In genomic region chr10:117021020-117021754, GRCm38 (mm10) we compare ENCODE assay signal across 11 mouse cellular contexts. TPM values are rescaled to one million over a fixed set of nuclear protein-coding genes. Genes with fewer than 3 reads are reported as not detected.
A peak's percentile ranks its signal among the peaks of the same experiment; 100 is the strongest.
DNase-seq lines count a peak whose midpoint lies in the region; ATAC-seq and TF ChIP-seq lines count a peak whose summit lies in the region.
"Had no signal": no experiment of that assay in that cellular context is flagged by ENCODE, and none has a peak within 500 bp of the region (broad histone marks: within the 10 kb centered on the region; RNA-seq: fewer than 3 reads in every experiment).

No protein-coding gene starts in this region.

- H3K4me1 ChIP-seq in midbrain, embryonic 11.5 days (ENCODE audit: control insufficient read depth, insufficient read depth, low read length) = peaks cover 13% of the 10 kb centered on the region
- H3K4me1 ChIP-seq in midbrain, postnatal 0 days (ENCODE audit: insufficient read depth, low read length) = no peaks in the 10 kb centered on the region
- H3K4me1 ChIP-seq in kidney, postnatal 0 days (replicated peaks; ENCODE audit: insufficient read depth, low read length) = 0 out of 2 replicates have a peak, but pooled peaks cover 4% of the 10 kb centered on the region
- no peaks in the 10 kb centered on the region for H3K4me1 ChIP-seq in stomach, embryonic 16.5 days (ENCODE audit: control insufficient read depth, insufficient read depth, low read length)

- H3K27me3 ChIP-seq in midbrain, embryonic 11.5 days (ENCODE audit: control insufficient read depth, insufficient read depth, low read length) = no peaks in the 10 kb centered on the region; the same call in 1 of the 2 replicates
- no peaks in the 10 kb centered on the region for H3K27me3 ChIP-seq in midbrain, postnatal 0 days (ENCODE audit: insufficient read depth, low read length)
- peaks cover 14% of the 10 kb centered on the region; the same call in 1 of the 2 replicates for H3K27me3 ChIP-seq in kidney, postnatal 0 days (ENCODE audit: insufficient read depth, low read length)
- peaks cover 12% of the 10 kb centered on the region for H3K27me3 ChIP-seq in stomach, embryonic 16.5 days (ENCODE audit: control insufficient read depth, insufficient read depth, low read length)

- H3K36me3 ChIP-seq in midbrain, embryonic 11.5 days (ENCODE audit: control insufficient read depth, insufficient read depth, low read length) = no peaks in the 10 kb centered on the region
- no peaks in the 10 kb centered on the region for H3K36me3 ChIP-seq in midbrain, postnatal 0 days (ENCODE audit: insufficient read depth, low read length)
- no peaks in the 10 kb centered on the region for H3K36me3 ChIP-seq in kidney, postnatal 0 days (ENCODE audit: insufficient read depth, low read length)
- H3K36me3 ChIP-seq in stomach, embryonic 16.5 days (ENCODE audit: control insufficient read depth, insufficient read depth, low read length) = no peaks in the 10 kb centered on the region

- H3K9me3 ChIP-seq in midbrain, embryonic 11.5 days (ENCODE audit: control insufficient read depth, low read length) = no peaks in the 10 kb centered on the region
- H3K9me3 ChIP-seq in midbrain, postnatal 0 days (ENCODE audit: low read length) = no peaks in the 10 kb centered on the region
- H3K9me3 ChIP-seq in kidney, postnatal 0 days (replicated peaks; ENCODE audit: low read length) = no peaks in the 10 kb centered on the region
- H3K9me3 ChIP-seq in stomach, embryonic 16.5 days (replicated peaks; ENCODE audit: control insufficient read depth, low read length) = no peaks in the 10 kb centered on the region

- H3K4me3 ChIP-seq in midbrain, embryonic 11.5 days (ENCODE audit: low read depth, low read length) = no peak overlapping the region
- H3K4me3 ChIP-seq in midbrain, postnatal 0 days (ENCODE audit: low read depth, low read length) = no peak overlapping the region
- H3K4me3 ChIP-seq in kidney, postnatal 0 days (replicated peaks; ENCODE audit: low read depth, low read length) = no peak overlapping the region
- H3K4me3 ChIP-seq in stomach, embryonic 16.5 days (replicated peaks; ENCODE audit: low read length) = no peak overlapping the region

- H3K27ac ChIP-seq in midbrain, embryonic 11.5 days (ENCODE audit: low read depth, low read length) = no peak overlapping the region
- H3K27ac ChIP-seq in midbrain, postnatal 0 days (ENCODE audit: low read depth, low read length) = no peak overlapping the region
- H3K27ac ChIP-seq in kidney, postnatal 0 days = no peak overlapping the region
- H3K27ac ChIP-seq in stomach, embryonic 16.5 days (ENCODE audit: low read length) = no peak overlapping the region

- H3K9ac ChIP-seq in midbrain, embryonic 11.5 days (ENCODE audit: low read length) = no peak overlapping the region
- H3K9ac ChIP-seq in midbrain, postnatal 0 days (replicated peaks; ENCODE audit: low read length, poor library complexity, severe bottlenecking) = no peak overlapping the region
- no peak overlapping the region for H3K9ac ChIP-seq in kidney, postnatal 0 days (ENCODE audit: low read depth, low read length)
- no peak overlapping the region for H3K9ac ChIP-seq in stomach, embryonic 16.5 days (ENCODE audit: low read length)

- no peak for TF ChIP-seq CTCF in midbrain, postnatal 0 days (IDR thresholded peaks at IDR 0.05)
- no peak for TF ChIP-seq CTCF in kidney, postnatal 0 days (IDR thresholded peaks at IDR 0.05; ENCODE audit: low read depth)

- 19% methylated on average over 21 of the region's 21 CpGs for WGBS in midbrain, embryonic 11.5 days
- 23% methylated on average over 21 of the region's 21 CpGs for WGBS in midbrain, postnatal 0 days
- 7% methylated on average over 21 of the region's 21 CpGs for WGBS in kidney, postnatal 0 days
- 24% methylated on average over 21 of the region's 21 CpGs for WGBS in stomach, embryonic 16.5 days

- DNase-seq in midbrain, embryonic 11.5 days (ENCODE audit: low spot score, missing footprints) = peak; percentile 91
- no peak for DNase-seq in midbrain, postnatal 0 days (ENCODE audit: low spot score)
- peak; percentile 58 to 81 for DNase-seq in gastrocnemius, adult 8-10 months (ENCODE audit: low spot score in 2 of 2)
- peak; percentile 84 for DNase-seq in kidney, postnatal 0 days (ENCODE audit: low spot score)
- DNase-seq in left cerebral cortex, adult 11 months (ENCODE audit: low spot score) = no peak
- DNase-seq in cerebellum, adult 8-10 months = no peak

- ATAC-seq in midbrain, embryonic 11.5 days (ENCODE audit: low FRiP score) = peak; percentile 73
- ATAC-seq in midbrain, postnatal 0 days (ENCODE audit: low FRiP score) = no peak
- peak; percentile 94 for ATAC-seq in kidney, postnatal 0 days (replicated peaks; ENCODE audit: low FRiP score, low read depth)
- ATAC-seq in stomach, embryonic 16.5 days (ENCODE audit: insufficient read depth, low FRiP score) = 0 out of 2 replicates have a peak, but pooled peaks have one; percentile 44
- ATAC-seq in granulocyte monocyte progenitor cell, adult 5-6 weeks (replicated peaks; ENCODE audit: poor library complexity, severe bottlenecking) = no peak

- no peak overlapping the region; the same call in 1 of the 2 replicates for H3K4me2 ChIP-seq in midbrain, embryonic 11.5 days
- H3K4me2 ChIP-seq in midbrain, postnatal 0 days (ENCODE audit: low read depth, low read length, poor library complexity, severe bottlenecking) = no peak overlapping the region
- H3K4me2 ChIP-seq in kidney, postnatal 0 days (ENCODE audit: low read length) = 0 out of 2 replicates have a peak overlapping the region, but pooled peaks have one; percentile 16
- no peak overlapping the region for H3K4me2 ChIP-seq in stomach, embryonic 16.5 days (ENCODE audit: low read depth, low read length)

RNA-seq across cellular contexts. Expression of gene Lrrc10, which starts 24.0 kb away (rescaled TPM):
- 0.15 TPM in 1 of 2 replicates, not detected in the other for polyA plus RNA-seq in midbrain, embryonic 11.5 days (2014; fragmentation: Nextera tagmentation; extraction: Ambion mirVana)
- total RNA-seq in midbrain, postnatal 0 days (2014; rRNA removed) = not detected in 2 replicates
- polyA plus RNA-seq in midbrain, postnatal 0 days (2015; fragmentation: Nextera tagmentation; extraction: Ambion mirVana) = not detected in 2 replicates
- under 1 TPM in 1 of 4 experiments, not detected in 3; 0.27 TPM for total RNA-seq in gastrocnemius, adult 8-10 months (2022)
- polyA plus RNA-seq in kidney, postnatal 0 days (2015; fragmentation: Nextera tagmentation; extraction: Ambion mirVana) = not detected in 2 replicates
- not detected in 2 replicates for polyA plus RNA-seq in stomach, embryonic 16.5 days (2015; fragmentation: Nextera tagmentation; extraction: Ambion mirVana)
- not detected in 2 replicates for total RNA-seq in granulocyte monocyte progenitor cell, adult 5-6 weeks (2014; fragmentation: Nextera tagmentation)
- not detected in 2 replicates for total RNA-seq in granulocyte monocyte progenitor cell, adult 5-6 weeks (2017)
- total RNA-seq: megakaryocyte progenitor cell, adult 5-6 weeks had no signal

RNA-seq across cellular contexts. Expression of gene Best3, which starts 35.1 kb away (rescaled TPM):
- polyA plus RNA-seq in midbrain, embryonic 11.5 days (2014; fragmentation: Nextera tagmentation; extraction: Ambion mirVana) = 0.12 TPM in 1 of 2 replicates, not detected in the other
- 0.27 TPM in 1 of 2 replicates, not detected in the other for total RNA-seq in midbrain, postnatal 0 days (2014; rRNA removed)
- polyA plus RNA-seq in midbrain, postnatal 0 days (2015; fragmentation: Nextera tagmentation; extraction: Ambion mirVana) = 0.11 and 0.13 TPM in 2 replicates
- total RNA-seq in gastrocnemius, adult 8-10 months (2022) = 10 to 100 TPM; 20.6 to 37.3 (median 29.6) TPM
- polyA plus RNA-seq in kidney, postnatal 0 days (2015; fragmentation: Nextera tagmentation; extraction: Ambion mirVana) = 0.11 and 0.22 TPM in 2 replicates
- 0.59 TPM in 1 of 2 replicates, not detected in the other for polyA plus RNA-seq in stomach, embryonic 16.5 days (2015; fragmentation: Nextera tagmentation; extraction: Ambion mirVana)
- not detected in 2 replicates for total RNA-seq in granulocyte monocyte progenitor cell, adult 5-6 weeks (2014; fragmentation: Nextera tagmentation)
- not detected in 2 replicates for total RNA-seq in granulocyte monocyte progenitor cell, adult 5-6 weeks (2017)
- total RNA-seq: megakaryocyte progenitor cell, adult 5-6 weeks had no signal

RNA-seq across cellular contexts. Expression of gene Cct2, which starts 42.4 kb away (rescaled TPM):
- polyA plus RNA-seq in midbrain, embryonic 11.5 days (2014; fragmentation: Nextera tagmentation; extraction: Ambion mirVana) = 337 and 338 TPM in 2 replicates
- total RNA-seq in midbrain, postnatal 0 days (2014; rRNA removed) = 231 and 277 TPM in 2 replicates
- polyA plus RNA-seq in midbrain, postnatal 0 days (2015; fragmentation: Nextera tagmentation; extraction: Ambion mirVana) = 208 and 213 TPM in 2 replicates
- total RNA-seq in gastrocnemius, adult 8-10 months (2022) = 100 to 1,000 TPM; 109 to 146 (median 117) TPM
- 183 and 198 TPM in 2 replicates for polyA plus RNA-seq in kidney, postnatal 0 days (2015; fragmentation: Nextera tagmentation; extraction: Ambion mirVana)
- polyA plus RNA-seq in stomach, embryonic 16.5 days (2015; fragmentation: Nextera tagmentation; extraction: Ambion mirVana) = 201 and 215 TPM in 2 replicates
- total RNA-seq in granulocyte monocyte progenitor cell, adult 5-6 weeks (2014; fragmentation: Nextera tagmentation) = 387 and 450 TPM in 2 replicates
- total RNA-seq in granulocyte monocyte progenitor cell, adult 5-6 weeks (2017) = 517 and 619 TPM in 2 replicates

RNA-seq across cellular contexts. Expression of gene Gm10271, which starts 48.8 kb away (rescaled TPM):
- polyA plus RNA-seq in midbrain, embryonic 11.5 days (2014; fragmentation: Nextera tagmentation; extraction: Ambion mirVana) = not detected in 2 replicates
- not detected in 2 replicates for total RNA-seq in midbrain, postnatal 0 days (2014; rRNA removed)
- polyA plus RNA-seq in midbrain, postnatal 0 days (2015; fragmentation: Nextera tagmentation; extraction: Ambion mirVana) = not detected in 2 replicates
- not detected for total RNA-seq in gastrocnemius, adult 8-10 months (2022)
- not detected in 2 replicates for polyA plus RNA-seq in kidney, postnatal 0 days (2015; fragmentation: Nextera tagmentation; extraction: Ambion mirVana)
- polyA plus RNA-seq in stomach, embryonic 16.5 days (2015; fragmentation: Nextera tagmentation; extraction: Ambion mirVana) = not detected in 2 replicates
- total RNA-seq in granulocyte monocyte progenitor cell, adult 5-6 weeks (2014; fragmentation: Nextera tagmentation) = not detected in 2 replicates
- not detected in 2 replicates for total RNA-seq in granulocyte monocyte progenitor cell, adult 5-6 weeks (2017)
- total RNA-seq: layer of hippocampus, postnatal 25 days; megakaryocyte progenitor cell, adult 5-6 weeks had no signal
- polyA plus RNA-seq: brain, embryonic 14.5 days had no signal

Comparison
In these comparisons a context has a peak if more than half of its experiments do, and no peak if none do; other contexts are left out.
1. ATAC-seq: peak in midbrain, embryonic 11.5 days (single experiment), kidney, postnatal 0 days (single experiment) and stomach, embryonic 16.5 days (single experiment); none in midbrain, postnatal 0 days (single experiment) and granulocyte monocyte progenitor cell, adult 5-6 weeks (single experiment).
2. DNase-seq: peak in midbrain, embryonic 11.5 days (single experiment), gastrocnemius, adult 8-10 months (2 of 2) and kidney, postnatal 0 days (single experiment); none in midbrain, postnatal 0 days (single experiment), left cerebral cortex, adult 11 months (single experiment) and cerebellum, adult 8-10 months (single experiment).